Mouse (Mus musculus): ENCODE results near the gene Rbfox1. TPM values are rescaled to one million over a fixed set of nuclear protein-coding genes. Genes with fewer than 3 reads are reported as not detected.

Gene Rbfox1
- polyA plus RNA-seq, 1 experiment from 2014 or later, result 3.1 TPM

- Histone ChIP-seq H3K36me3 (ENCODE audit: control insufficient read depth, insufficient read depth, low read length) (no peaks in the 10 kb centered on the region), H3K4me1 (ENCODE audit: control insufficient read depth, insufficient read depth, low read length) (no peaks in the 10 kb centered on the region), H3K9me3 (replicated peaks; ENCODE audit: control insufficient read depth, low read length) (no peaks in the 10 kb centered on the region), H3K4me2 (no peak overlapping the region), H3K27me3 (ENCODE audit: control insufficient read depth, insufficient read depth, low read length) (no peaks in the 10 kb centered on the region), H3K9ac (ENCODE audit: low read depth, low read length) (no peak overlapping the region), H3K4me3 (ENCODE audit: low read depth, low read length) (no peak overlapping the region), H3K27ac (ENCODE audit: low read depth, low read length) (no peak overlapping the region)
- ATAC-seq (replicated peaks; ENCODE audit: insufficient number of reproducible peaks, low FRiP score, low TSS enrichment), result no peak
- WGBS (ENCODE audit: insufficient replicate concordance), result 78% methylated on average over 2 of the region's 2 CpGs
Observed at GRCm38 (mm10) chr16:6155556-6155955, 270.4 kb downstream of the Rbfox1 start.

DNA sequence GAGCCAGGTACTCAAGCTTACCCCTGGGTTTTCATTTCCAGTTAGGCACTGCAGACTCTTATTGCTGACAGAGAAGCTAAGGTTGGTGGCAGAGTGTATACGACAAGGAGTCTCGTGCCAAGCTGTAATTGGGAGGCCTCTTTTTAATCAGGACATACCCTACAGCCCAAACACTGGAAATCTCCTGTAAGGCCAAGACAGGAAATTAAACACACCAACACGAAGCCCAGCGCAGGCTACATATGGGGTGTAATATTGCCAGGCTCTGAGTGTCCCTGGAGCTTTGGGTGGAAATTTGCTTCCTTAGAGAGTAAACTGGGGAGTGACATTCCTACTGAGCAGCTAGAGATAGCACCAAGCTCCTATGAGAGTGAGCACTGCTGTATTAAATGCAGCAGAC, 279.3 kb downstream of the Rbfox1 start:
- H3K4me3 ChIP-seq (ENCODE audit: low read depth, low read length), result no peak overlapping the region
- no peaks in the 10 kb centered on the region for H3K36me3 ChIP-seq (ENCODE audit: control insufficient read depth, insufficient read depth, low read length)
- H3K4me1 ChIP-seq (ENCODE audit: control insufficient read depth, insufficient read depth, low read length), result 0 out of 2 replicates have a peak, but pooled peaks cover 3% of the 10 kb centered on the region
- no peak overlapping the region for H3K9ac ChIP-seq (ENCODE audit: low read depth, low read length)
- H3K27me3 ChIP-seq (ENCODE audit: control insufficient read depth, insufficient read depth, low read length), result no peaks in the 10 kb centered on the region
- H3K4me2 ChIP-seq, result no peak overlapping the region
- ATAC-seq (replicated peaks; ENCODE audit: insufficient number of reproducible peaks, low FRiP score, low TSS enrichment), result no peak
- 83% methylated on average over 4 of the region's 4 CpGs for WGBS (ENCODE audit: insufficient replicate concordance)
- H3K9me3 ChIP-seq (replicated peaks; ENCODE audit: control insufficient read depth, low read length), result no peaks in the 10 kb centered on the region
- no peak overlapping the region for H3K27ac ChIP-seq (ENCODE audit: low read depth, low read length)

GRCm38 (mm10) chr16:6169346-6169745, 284.2 kb downstream of the Rbfox1 start:
- no peaks in the 10 kb centered on the region for H3K9me3 ChIP-seq (replicated peaks; ENCODE audit: control insufficient read depth, low read length)
- ATAC-seq (replicated peaks; ENCODE audit: insufficient number of reproducible peaks, low FRiP score, low TSS enrichment), result no peak
- no peak overlapping the region for H3K9ac ChIP-seq (ENCODE audit: low read depth, low read length)
- no peak overlapping the region for H3K4me3 ChIP-seq (ENCODE audit: low read depth, low read length)
- H3K4me2 ChIP-seq, result no peak overlapping the region
- 0 out of 2 replicates have a peak, but pooled peaks cover 3% of the 10 kb centered on the region for H3K4me1 ChIP-seq (ENCODE audit: control insufficient read depth, insufficient read depth, low read length)
- H3K27me3 ChIP-seq (ENCODE audit: control insufficient read depth, insufficient read depth, low read length), result no peaks in the 10 kb centered on the region
- 53% methylated on average over 5 of the region's 5 CpGs for WGBS (ENCODE audit: insufficient replicate concordance)
- H3K27ac ChIP-seq (ENCODE audit: low read depth, low read length), result no peak overlapping the region
- no peaks in the 10 kb centered on the region for H3K36me3 ChIP-seq (ENCODE audit: control insufficient read depth, insufficient read depth, low read length)

DNA sequence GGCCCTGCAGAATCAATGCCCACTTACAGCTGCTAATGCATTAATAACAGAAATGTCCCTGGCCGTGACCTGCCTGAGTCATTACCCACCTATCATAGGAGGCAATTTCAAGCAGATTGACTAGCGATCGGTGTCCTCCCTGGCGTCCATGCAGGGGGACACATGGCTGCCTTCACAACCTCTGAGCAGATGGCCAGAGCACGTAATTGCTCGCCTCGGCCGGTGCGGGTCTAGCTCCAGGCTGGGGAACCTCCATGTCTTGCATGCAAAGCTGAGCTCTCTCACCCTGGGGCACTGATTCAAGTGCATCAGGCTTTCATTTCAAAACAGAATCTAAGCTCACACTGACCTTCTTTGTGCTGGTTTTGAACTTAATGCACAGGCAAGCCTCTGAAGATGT, 295.7 kb downstream of the Rbfox1 start:
- H3K9ac ChIP-seq (ENCODE audit: low read depth, low read length), result no peak overlapping the region
- H3K4me2 ChIP-seq, result no peak overlapping the region
- WGBS (ENCODE audit: insufficient replicate concordance), result 91% methylated on average over 9 of the region's 9 CpGs
- H3K4me1 ChIP-seq (ENCODE audit: control insufficient read depth, insufficient read depth, low read length), result no peaks in the 10 kb centered on the region
- no peak overlapping the region for H3K4me3 ChIP-seq (ENCODE audit: low read depth, low read length)
- no peak overlapping the region for H3K27ac ChIP-seq (ENCODE audit: low read depth, low read length)
- no peaks in the 10 kb centered on the region for H3K27me3 ChIP-seq (ENCODE audit: control insufficient read depth, insufficient read depth, low read length)
- no peak for ATAC-seq (replicated peaks; ENCODE audit: insufficient number of reproducible peaks, low FRiP score, low TSS enrichment)
- H3K36me3 ChIP-seq (ENCODE audit: control insufficient read depth, insufficient read depth, low read length), result no peaks in the 10 kb centered on the region
- no peaks in the 10 kb centered on the region for H3K9me3 ChIP-seq (replicated peaks; ENCODE audit: control insufficient read depth, low read length)

- no peak for ATAC-seq (replicated peaks; ENCODE audit: insufficient number of reproducible peaks, low FRiP score, low TSS enrichment)
- Histone ChIP-seq H3K4me1 (ENCODE audit: control insufficient read depth, insufficient read depth, low read length) (no peaks in the 10 kb centered on the region), H3K36me3 (ENCODE audit: control insufficient read depth, insufficient read depth, low read length) (no peaks in the 10 kb centered on the region), H3K9me3 (replicated peaks; ENCODE audit: control insufficient read depth, low read length) (no peaks in the 10 kb centered on the region), H3K4me2 (no peak overlapping the region), H3K9ac (ENCODE audit: low read depth, low read length) (no peak overlapping the region), H3K4me3 (ENCODE audit: low read depth, low read length) (no peak overlapping the region), H3K27ac (ENCODE audit: low read depth, low read length) (no peak overlapping the region), H3K27me3 (ENCODE audit: control insufficient read depth, insufficient read depth, low read length) (no peaks in the 10 kb centered on the region)
Observed at GRCm38 (mm10) chr16:6182329-6182728, 297.2 kb downstream of the Rbfox1 start.

DNA sequence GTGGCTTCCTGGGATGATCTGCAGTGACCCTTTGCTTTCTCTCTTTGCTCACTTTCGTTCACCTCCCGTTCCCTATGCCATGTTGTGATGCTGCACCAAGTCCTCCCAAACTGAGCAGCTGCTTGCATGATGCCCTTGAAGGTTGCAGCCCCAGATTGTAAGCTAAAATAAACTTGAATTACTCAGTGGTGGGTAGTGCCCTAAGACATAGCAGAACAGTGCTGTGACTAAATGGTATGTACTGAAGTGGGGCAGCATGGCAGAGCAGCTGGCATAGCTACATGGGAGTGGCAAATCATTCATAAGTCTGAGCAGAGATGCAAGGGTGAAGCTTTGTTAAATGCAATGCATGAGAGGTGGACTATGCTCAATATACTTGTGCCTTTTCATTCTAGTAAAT, 307.2 kb downstream of the Rbfox1 start:
- Histone ChIP-seq H3K4me1 (ENCODE audit: control insufficient read depth, insufficient read depth, low read length) (no peaks in the 10 kb centered on the region), H3K27me3 (ENCODE audit: control insufficient read depth, insufficient read depth, low read length) (no peaks in the 10 kb centered on the region), H3K9ac (ENCODE audit: low read depth, low read length) (no peak overlapping the region), H3K9me3 (replicated peaks; ENCODE audit: control insufficient read depth, low read length) (no peaks in the 10 kb centered on the region), H3K4me3 (ENCODE audit: low read depth, low read length) (no peak overlapping the region), H3K36me3 (ENCODE audit: control insufficient read depth, insufficient read depth, low read length) (no peaks in the 10 kb centered on the region), H3K4me2 (no peak overlapping the region), H3K27ac (ENCODE audit: low read depth, low read length) (no peak overlapping the region)
- no peak for ATAC-seq (replicated peaks; ENCODE audit: insufficient number of reproducible peaks, low FRiP score, low TSS enrichment)
- WGBS (ENCODE audit: insufficient replicate concordance), result 80% methylated on average over 2 of the region's 2 CpGs

GRCm38 (mm10) chr16:6206431-6206830, 321.3 kb downstream of the Rbfox1 start:
- H3K27ac ChIP-seq (ENCODE audit: low read depth, low read length), result no peak overlapping the region
- H3K4me3 ChIP-seq (ENCODE audit: low read depth, low read length), result no peak overlapping the region
- H3K27me3 ChIP-seq (ENCODE audit: control insufficient read depth, insufficient read depth, low read length), result no peaks in the 10 kb centered on the region
- ATAC-seq (replicated peaks; ENCODE audit: insufficient number of reproducible peaks, low FRiP score, low TSS enrichment), result no peak
- H3K9ac ChIP-seq (ENCODE audit: low read depth, low read length), result no peak overlapping the region
- no peak overlapping the region for H3K4me2 ChIP-seq
- no peaks in the 10 kb centered on the region for H3K36me3 ChIP-seq (ENCODE audit: control insufficient read depth, insufficient read depth, low read length)
- no peaks in the 10 kb centered on the region for H3K9me3 ChIP-seq (replicated peaks; ENCODE audit: control insufficient read depth, low read length)
- H3K4me1 ChIP-seq (ENCODE audit: control insufficient read depth, insufficient read depth, low read length), result no peaks in the 10 kb centered on the region

GRCm38 (mm10) chr16:6212916-6213315, 327.8 kb downstream of the Rbfox1 start:
- WGBS (ENCODE audit: insufficient replicate concordance), result 53% methylated on average over 3 of the region's 3 CpGs
- Histone ChIP-seq H3K4me3 (ENCODE audit: low read depth, low read length) (no peak overlapping the region), H3K4me2 (no peak overlapping the region), H3K36me3 (ENCODE audit: control insufficient read depth, insufficient read depth, low read length) (no peaks in the 10 kb centered on the region), H3K9me3 (replicated peaks; ENCODE audit: control insufficient read depth, low read length) (no peaks in the 10 kb centered on the region), H3K27ac (ENCODE audit: low read depth, low read length) (no peak overlapping the region), H3K4me1 (ENCODE audit: control insufficient read depth, insufficient read depth, low read length) (no peaks in the 10 kb centered on the region), H3K9ac (ENCODE audit: low read depth, low read length) (no peak overlapping the region), H3K27me3 (ENCODE audit: control insufficient read depth, insufficient read depth, low read length) (no peaks in the 10 kb centered on the region)
- ATAC-seq (replicated peaks; ENCODE audit: insufficient number of reproducible peaks, low FRiP score, low TSS enrichment), result no peak

- 63% methylated on average over 6 of the region's 6 CpGs for WGBS (ENCODE audit: insufficient replicate concordance)
- Histone ChIP-seq H3K4me2 (no peak overlapping the region), H3K4me3 (ENCODE audit: low read depth, low read length) (no peak overlapping the region)
Observed at GRCm38 (mm10) chr16:6227449-6227848, 342.3 kb downstream of the Rbfox1 start.

More at GRCm38 (mm10) chr16:6227449-6227848, 342.3 kb downstream of the Rbfox1 start:
- H3K9me3 ChIP-seq (replicated peaks; ENCODE audit: control insufficient read depth, low read length), result no peaks in the 10 kb centered on the region
- H3K4me1 ChIP-seq (ENCODE audit: control insufficient read depth, insufficient read depth, low read length), result no peaks in the 10 kb centered on the region
- H3K36me3 ChIP-seq (ENCODE audit: control insufficient read depth, insufficient read depth, low read length), result no peaks in the 10 kb centered on the region
- no peak overlapping the region for H3K9ac ChIP-seq (ENCODE audit: low read depth, low read length)
- H3K27me3 ChIP-seq (ENCODE audit: control insufficient read depth, insufficient read depth, low read length), result no peaks in the 10 kb centered on the region
- H3K27ac ChIP-seq (ENCODE audit: low read depth, low read length), result no peak overlapping the region
- ATAC-seq (replicated peaks; ENCODE audit: insufficient number of reproducible peaks, low FRiP score, low TSS enrichment), result no peak
